Mouse (Mus musculus) hindlimb bud, embryonic 11.5 days (tissue): ENCODE results near the gene Ambra1.
A peak's percentile ranks its signal among the peaks of the same experiment; 100 is the strongest.
"Not testable (repeated sequence)": the region's sequence is repeated elsewhere in the genome, so short reads cannot be mapped to it uniquely, and the experiment has no call there.

Experiments
- DNase-seq: peaks from one replicate; pipeline ENCODE4 v3.0.0-alpha.2; 2012; ENCODE audit warnings: low read depth, low spot score; ENCODE audit errors: extremely low spot score

The Ambra1 gene

GRCm38 (mm10) chr2:91729971-91730821 is at the start of gene Ambra1:
Gene Ambra1, plus strand, starts transcription at chr2:91730134.
- peak; percentile 86 for DNase-seq

GRCm38 (mm10) chr2:91682850-91683249 is 47.1 kb upstream of the Ambra1 start:
- peak; percentile 14 for DNase-seq

- DNase-seq: no peak
Measured at GRCm38 (mm10) chr2:91683919-91684318, 46.0 kb upstream of the Ambra1 start.

GRCm38 (mm10) chr2:91689452-91689851 is 40.5 kb upstream of the Ambra1 start:
- DNase-seq: no peak

GRCm38 (mm10) chr2:91695436-91696224 is 34.3 kb upstream of the Ambra1 start:
- no peak for DNase-seq

GRCm38 (mm10) chr2:91696225-91696590 is 33.7 kb upstream of the Ambra1 start:
- no peak for DNase-seq

- DNase-seq: no peak
Measured at GRCm38 (mm10) chr2:91699225-91699624, 30.7 kb upstream of the Ambra1 start.

- DNase-seq: no peak
Measured at GRCm38 (mm10) chr2:91701366-91701765, 28.6 kb upstream of the Ambra1 start.

- DNase-seq: no peak
Measured at GRCm38 (mm10) chr2:91705736-91706135, 24.2 kb upstream of the Ambra1 start.

- no peak for DNase-seq
Measured at GRCm38 (mm10) chr2:91706456-91706855, 23.5 kb upstream of the Ambra1 start.

GRCm38 (mm10) chr2:91708361-91708760 is 21.6 kb upstream of the Ambra1 start:
- no peak for DNase-seq

GRCm38 (mm10) chr2:91710272-91711234 is 19.4 kb upstream of the Ambra1 start, which contains the start of the genes Atg13 and Harbi1:
Gene Atg13, minus strand, starts transcription at chr2:91710576.
Gene Harbi1, plus strand, starts transcription at chr2:91710852.
- DNase-seq: peak; percentile 96

GRCm38 (mm10) chr2:91711256-91711925 is 18.5 kb upstream of the Ambra1 start:
- no peak for DNase-seq

GRCm38 (mm10) chr2:91714921-91715320 is 15.0 kb upstream of the Ambra1 start:
- DNase-seq: no peak

- no peak for DNase-seq
Measured at GRCm38 (mm10) chr2:91718276-91718675, 11.7 kb upstream of the Ambra1 start.

GRCm38 (mm10) chr2:91723382-91723781 is 6.6 kb upstream of the Ambra1 start:
- DNase-seq: no peak

- no peak for DNase-seq
Measured at GRCm38 (mm10) chr2:91723951-91724350, 6.0 kb upstream of the Ambra1 start.

- no peak for DNase-seq
Measured at GRCm38 (mm10) chr2:91724716-91725115, 5.2 kb upstream of the Ambra1 start.

GRCm38 (mm10) chr2:91725476-91725875 is 4.5 kb upstream of the Ambra1 start:
- not testable (repeated sequence) for DNase-seq

- no peak for DNase-seq
Measured at GRCm38 (mm10) chr2:91727011-91727410, 2.9 kb upstream of the Ambra1 start.
